Mouse (Mus musculus): ENCODE data around the gene Smc6.

DNA sequence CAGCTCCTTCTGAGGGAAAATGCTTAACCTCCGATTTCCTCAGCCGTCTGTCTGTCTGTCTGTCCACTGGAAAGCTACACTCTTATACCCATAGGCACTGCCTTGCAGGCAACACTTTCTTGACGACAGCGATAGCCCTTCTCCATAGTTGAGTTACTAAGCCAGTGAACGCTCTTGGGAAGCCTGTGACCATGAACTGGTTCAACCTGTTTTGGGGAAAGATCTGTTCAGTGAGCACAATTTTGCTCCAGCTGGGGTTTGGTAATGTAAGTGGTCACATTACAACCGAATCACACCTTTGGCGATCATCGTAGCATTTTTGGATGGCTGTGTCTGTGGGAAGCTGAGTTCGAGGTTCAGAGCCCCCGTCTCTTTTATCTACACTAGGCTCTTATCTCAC lies 42.6 kb upstream of the Smc6 start:
- no peak for TF ChIP-seq CTCF (IDR thresholded peaks at IDR 0.05; ENCODE audit: low read depth, low read length)
- no peak for TF ChIP-seq POLR2A (IDR thresholded peaks at IDR 0.05; ENCODE audit: borderline replicate concordance, low read depth, low read length)

Measured in bone marrow macrophage, adult 2 months (primary cell).